Mouse (Mus musculus) spleen, postnatal 4 days (tissue): ENCODE data around the gene Lrrc17.
"Not testable (repeated sequence)": the region's sequence is repeated elsewhere in the genome, so short reads cannot be mapped to it uniquely, and the experiment has no call there.

Experiments
- DNase-seq, 2 experiments: peaks; one replicate each; pipeline ENCODE4 v3.0.0; 2022; ENCODE audit warnings: low spot score in 2 of 2

The Lrrc17 gene

GRCm38 (mm10) chr5:21608311-21609304 lies 65.2 kb downstream of the Lrrc17 start:
- DNase-seq = no peak

GRCm38 (mm10) chr5:21610996-21611395 lies 67.6 kb downstream of the Lrrc17 start:
- DNase-seq = no peak

GRCm38 (mm10) chr5:21614299-21614698 lies 70.9 kb downstream of the Lrrc17 start:
- DNase-seq = not testable (repeated sequence)

GRCm38 (mm10) chr5:21616450-21617009 lies 73.2 kb downstream of the Lrrc17 start:
- DNase-seq = no peak
